Mouse (Mus musculus) embryonic facial prominence, embryonic 11.5 days (tissue): ENCODE data around the gene Eif4enif1. TPM values are rescaled to one million over a fixed set of nuclear protein-coding genes. Genes with fewer than 3 reads are reported as not detected.
A peak's percentile ranks its signal among the peaks of the same experiment; 100 is the strongest.
"Not testable (repeated sequence)": the region's sequence is repeated elsewhere in the genome, so short reads cannot be mapped to it uniquely, and the experiment has no call there.

Experiments
- ATAC-seq: fragments of 200-750 bp; cut with Nextera tagmentation; replicated peaks from 2 replicates; pipeline ENCODE4 v1.8.0; 2017; ENCODE audit warnings: low read depth; ENCODE audit not compliant: insufficient number of reproducible peaks, low FRiP score, low TSS enrichment
- DNase-seq: peaks from one replicate; pipeline ENCODE4 v3.0.0-alpha.2; 2015; ENCODE audit warnings: low spot score
- H3K27ac ChIP-seq: fragments of 300-500 bp; sonication (generic); replicated peaks from 2 replicates; pipeline ENCODE4 v1.5.1; 2014; ENCODE audit warnings: mild to moderate bottlenecking, low read depth, low read length, control low read depth
- H3K27me3 ChIP-seq: fragments of 300-500 bp; sonication (generic); 2 replicates; pipeline ENCODE4 v1.6.1; 2014; ENCODE audit warnings: mild to moderate bottlenecking, low read length, moderate library complexity, mixed read lengths; ENCODE audit not compliant: control insufficient read depth, insufficient read depth
- H3K36me3 ChIP-seq: fragments of 300-500 bp; sonication (generic); replicated peaks from 2 replicates; pipeline ENCODE4 v1.6.1; 2014; ENCODE audit warnings: low read depth, mild to moderate bottlenecking, low read length, moderate library complexity, mixed read lengths; ENCODE audit not compliant: control insufficient read depth, insufficient read depth
- H3K4me1 ChIP-seq: fragments of 300-500 bp; sonication (generic); 2 replicates; pipeline ENCODE4 v1.6.1; 2014; ENCODE audit warnings: low read length, mixed read lengths; ENCODE audit not compliant: control insufficient read depth, insufficient read depth
- H3K4me2 ChIP-seq: fragments of 300-500 bp; sonication (generic); 2 replicates; pipeline ENCODE4 v1.6.1; 2014; ENCODE audit warnings: low read depth, mild to moderate bottlenecking, control low read depth, low read length, moderate library complexity
- H3K4me3 ChIP-seq: fragments of 300-500 bp; sonication (generic); 2 replicates; pipeline ENCODE4 v1.5.1; 2014; ENCODE audit warnings: low read depth, low read length, control low read depth
- H3K9ac ChIP-seq: fragments of 300-500 bp; sonication (generic); replicated peaks from 2 replicates; pipeline ENCODE4 v1.6.1; 2014; ENCODE audit warnings: mild to moderate bottlenecking, control low read depth, low read length
- H3K9me3 ChIP-seq: fragments of 300-500 bp; sonication (generic); replicated peaks from 2 replicates; pipeline ENCODE4 v1.6.1; 2016; ENCODE audit warnings: mild to moderate bottlenecking, low read length, inconsistent platforms, mixed read lengths; ENCODE audit not compliant: control insufficient read depth
- WGBS: fragments of 180-500 bp; shearing (Covaris S2); extraction: QIAGEN DNeasy Blood & Tissue Kit; methylation state at CpG from one replicate; pipeline ENCODE4 v1.1.7; 2014; 5-methylcytosine and 5-hydroxymethylcytosine counted together
- polyA plus RNA-seq: library from polyadenylated mRNA; unstranded; fragments of >200 nt; fragmentation: Nextera tagmentation; extraction: Ambion mirVana; gene quantifications from 2 replicates; pipeline ENCODE4 v1.2.1, GENCODE M21; 2014

Eif4enif1 gene
- polyA plus RNA-seq, 1 experiment from 2014 or later = 61.8 TPM

- no peaks in the 10 kb centered on the region for H3K27me3 ChIP-seq
- H3K4me3 ChIP-seq = no peak within 1 kb of the TSS
- ATAC-seq (no peak), DNase-seq (no peak)
- H3K4me2 ChIP-seq = no peak within 1 kb of the TSS
- H3K27ac ChIP-seq = no peak within 1 kb of the TSS
- no peaks in the 10 kb centered on the region for H3K4me1 ChIP-seq
- whole genome bisulfite sequencing = 84% methylated on average over 25 of the region's 25 CpGs
- no peak within 1 kb of the TSS for H3K9ac ChIP-seq
- H3K36me3 ChIP-seq = no peaks in the 10 kb centered on the region
- H3K9me3 ChIP-seq = no peaks in the 10 kb centered on the region
Measured at GRCm38 (mm10) chr11:3193363-3193762, 8.8 kb upstream of the Eif4enif1 start, which contains the start of gene Sfi1. TSS of gene Sfi1 (minus strand) at chr11:3193463.

GRCm38 (mm10) chr11:3200636-3201035, 1.6 kb upstream of the Eif4enif1 start:
- DNase-seq, H3K27ac ChIP-seq, H3K9ac ChIP-seq, H3K9me3 ChIP-seq, H3K36me3 ChIP-seq, H3K4me3 ChIP-seq, ATAC-seq, H3K27me3 ChIP-seq, H3K4me1 ChIP-seq, H3K4me2 ChIP-seq: not testable (repeated sequence)
- 88% methylated on average over 6 of the region's 7 CpGs for WGBS

DNA sequence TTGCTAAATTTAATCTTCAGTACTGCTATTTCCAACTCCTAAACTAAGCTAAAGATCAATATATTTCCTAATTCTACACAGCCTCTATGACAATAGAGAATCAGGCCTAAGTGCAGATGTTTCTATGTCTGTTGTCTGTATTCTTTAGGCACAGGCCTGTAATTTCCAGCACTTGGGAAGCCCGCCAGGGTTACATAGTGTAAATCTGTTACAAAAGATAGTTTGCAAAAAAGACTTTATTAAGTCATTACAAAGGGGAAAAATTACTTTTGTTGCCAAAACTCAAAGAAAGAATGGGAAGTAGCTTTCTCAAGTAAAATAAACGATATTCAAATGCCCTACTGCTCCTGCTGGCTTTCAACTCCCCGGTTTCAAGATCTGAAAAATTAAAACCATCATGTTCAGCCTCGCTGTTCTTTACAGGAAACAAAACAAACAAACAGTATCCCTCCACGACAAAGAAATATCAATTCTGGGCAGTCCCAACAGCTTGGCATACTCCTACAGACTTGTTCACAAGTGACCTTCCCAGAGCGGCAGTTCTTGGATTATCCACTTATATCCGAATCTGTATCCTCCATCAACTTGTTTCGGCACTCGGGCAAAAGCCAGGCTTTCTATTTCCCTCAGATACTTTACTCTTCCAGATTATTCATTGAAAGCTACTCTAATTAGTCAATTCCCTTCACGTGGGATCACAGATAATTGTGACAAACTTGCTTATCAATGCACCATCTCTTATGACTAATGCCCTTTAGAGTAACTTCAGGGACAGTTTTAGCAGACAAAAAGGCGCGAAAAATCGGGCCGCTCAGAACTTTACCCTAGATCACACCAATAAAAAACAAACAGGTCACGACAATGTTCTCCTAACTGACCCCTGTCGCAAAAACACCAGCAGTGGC, 614 bp upstream of the Eif4enif1 start:
- no peak overlapping the region for H3K27ac ChIP-seq
- H3K27me3 ChIP-seq = no peaks in the 10 kb centered on the region

GRCm38 (mm10) chr11:3202781-3203441, 719 bp downstream of the Eif4enif1 start:
- WGBS = under 1% methylated on average over 40 of the region's 57 CpGs
- H3K36me3 ChIP-seq = peaks cover 7% of the 10 kb centered on the region; the same call in 1 of the 2 replicates
- DNase-seq (peak; percentile 30), ATAC-seq (peak; percentile 11)
- H3K9me3 ChIP-seq = no peaks in the 10 kb centered on the region
- peak overlapping the region; percentile 1 for H3K4me2 ChIP-seq
- H3K4me3 ChIP-seq = peak overlapping the region; percentile 38
- H3K4me1 ChIP-seq = no peaks in the 10 kb centered on the region
- peak overlapping the region; percentile 47 for H3K9ac ChIP-seq
- no peaks in the 10 kb centered on the region for H3K27me3 ChIP-seq
- H3K27ac ChIP-seq = no peak overlapping the region

More for the DNA sequence above, 614 bp upstream of the Eif4enif1 start:
- ATAC-seq (no peak), DNase-seq (peak; percentile 50)
- H3K4me2 ChIP-seq = no peak overlapping the region
- H3K4me3 ChIP-seq = peak overlapping the region; percentile 38
- 9% methylated on average over 16 of the region's 16 CpGs for whole genome bisulfite sequencing
- H3K36me3 ChIP-seq = peaks cover 4% of the 10 kb centered on the region; the same call in 1 of the 2 replicates
- no peaks in the 10 kb centered on the region for H3K9me3 ChIP-seq
- H3K9ac ChIP-seq = 0 out of 2 replicates have a peak overlapping the region, but pooled peaks have one; percentile 0
- no peaks in the 10 kb centered on the region for H3K4me1 ChIP-seq

DNA sequence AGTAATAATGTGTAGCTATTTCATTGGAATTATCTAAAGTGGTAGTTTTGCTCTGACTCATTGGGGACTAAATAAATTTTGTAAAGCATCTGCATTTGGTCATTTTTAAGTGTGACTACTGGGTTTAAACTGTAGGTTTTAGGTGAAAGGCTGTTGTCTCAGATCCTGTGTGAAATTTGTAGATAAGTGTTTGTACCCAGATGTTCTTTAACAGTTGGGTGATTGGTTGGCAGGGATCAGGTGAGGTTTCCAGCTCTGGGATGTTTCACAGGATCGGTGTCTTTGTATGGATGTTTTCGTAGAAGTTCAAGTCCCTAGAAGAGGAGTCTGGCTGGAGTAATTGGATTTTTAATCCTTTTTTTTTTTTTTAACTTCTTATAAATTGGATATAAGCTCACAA, 1.6 kb downstream of the Eif4enif1 start:
- WGBS = 95% methylated on average over 2 of the region's 2 CpGs
- H3K4me1 ChIP-seq = no peaks in the 10 kb centered on the region
- ATAC-seq (no peak), DNase-seq (no peak)
- no peak overlapping the region for H3K4me3 ChIP-seq
- no peaks in the 10 kb centered on the region for H3K9me3 ChIP-seq
- no peak overlapping the region for H3K9ac ChIP-seq
- H3K4me2 ChIP-seq = no peak overlapping the region; the same call in 1 of the 2 replicates
- H3K36me3 ChIP-seq = peaks cover 7% of the 10 kb centered on the region; the same call in 1 of the 2 replicates
- H3K27me3 ChIP-seq = no peaks in the 10 kb centered on the region
- H3K27ac ChIP-seq = no peak overlapping the region

- H3K36me3 ChIP-seq = peaks cover 10% of the 10 kb centered on the region
- H3K27me3 ChIP-seq = no peaks in the 10 kb centered on the region
- H3K4me3 ChIP-seq = no peak overlapping the region
- no peaks in the 10 kb centered on the region for H3K9me3 ChIP-seq
- H3K27ac ChIP-seq = no peak overlapping the region
- no peak for DNase-seq
- no peaks in the 10 kb centered on the region for H3K4me1 ChIP-seq
- WGBS = 95% methylated on average over 3 of the region's 3 CpGs
- H3K9ac ChIP-seq = no peak overlapping the region
- no peak for ATAC-seq
- H3K4me2 ChIP-seq = no peak overlapping the region
Measured at GRCm38 (mm10) chr11:3205207-3205606, 3.0 kb downstream of the Eif4enif1 start.

DNA sequence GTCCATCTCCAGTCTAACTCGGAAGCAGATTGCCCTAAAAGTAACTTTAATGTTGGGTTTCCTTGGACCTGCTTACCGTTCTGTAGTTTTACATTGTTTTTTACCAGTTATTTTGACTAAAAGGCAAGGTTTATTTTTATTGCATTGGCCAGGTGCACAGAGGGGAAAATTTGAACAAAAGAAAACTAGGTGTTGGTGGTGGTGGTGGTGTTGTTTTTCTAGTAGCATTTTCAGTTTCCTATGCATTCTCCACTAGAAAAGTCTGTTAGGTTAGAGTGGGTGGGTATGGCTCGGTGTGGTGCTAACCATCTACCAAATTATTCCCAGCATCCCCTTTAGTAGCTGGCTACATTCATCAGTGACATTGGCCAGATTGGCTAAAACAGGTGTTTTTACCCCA, 4.6 kb downstream of the Eif4enif1 start:
- H3K4me2 ChIP-seq = no peak overlapping the region
- H3K4me1 ChIP-seq = no peaks in the 10 kb centered on the region
- WGBS = 94% methylated on average over 3 of the region's 3 CpGs
- H3K9me3 ChIP-seq = no peaks in the 10 kb centered on the region
- DNase-seq (no peak), ATAC-seq (no peak)
- no peak overlapping the region for H3K9ac ChIP-seq
- no peak overlapping the region for H3K27ac ChIP-seq
- no peak overlapping the region for H3K4me3 ChIP-seq
- H3K36me3 ChIP-seq = peaks cover 10% of the 10 kb centered on the region
- H3K27me3 ChIP-seq = no peaks in the 10 kb centered on the region

- Histone ChIP-seq H3K36me3 (peaks cover 8% of the 10 kb centered on the region), H3K4me3 (no peak overlapping the region), H3K27ac (no peak overlapping the region), H3K4me2 (no peak overlapping the region), H3K4me1 (no peaks in the 10 kb centered on the region), H3K9me3 (no peaks in the 10 kb centered on the region), H3K27me3 (no peaks in the 10 kb centered on the region), H3K9ac (no peak overlapping the region)
- ATAC-seq = no peak
- no peak for DNase-seq
- WGBS = 92% methylated on average over 1 of the region's 1 CpGs
Measured at GRCm38 (mm10) chr11:3212526-3212925, 10.3 kb downstream of the Eif4enif1 start.
